Mouse (Mus musculus) C2C12 (cell line): ENCODE data around the gene Sult2b1.

Experiments
- CEBPB ChIP-seq: IDR thresholded peaks from one replicate; pipeline ENCODE4 v1.6.1; 2011; ENCODE audit warnings: low read depth, mild to moderate bottlenecking, control low read depth, moderate library complexity
- CTCF ChIP-seq: IDR thresholded peaks from one replicate; pipeline ENCODE4 v1.5.1; 2011; ENCODE audit not compliant: control insufficient read depth, insufficient read depth, insufficient read length
- FOSL1 ChIP-seq: IDR thresholded peaks from one replicate; pipeline ENCODE4 v1.8.0; 2011; ENCODE audit warnings: mild to moderate bottlenecking, low read length; ENCODE audit not compliant: poor library complexity, insufficient read depth, severe bottlenecking
- MAX ChIP-seq: IDR thresholded peaks from one replicate; pipeline ENCODE4 v1.6.1; 2011; ENCODE audit warnings: mild to moderate bottlenecking, control low read depth
- MYOD1 ChIP-seq: IDR thresholded peaks from one replicate; pipeline ENCODE4 v1.6.1; 2011; ENCODE audit warnings: low read depth; ENCODE audit not compliant: control insufficient read depth, insufficient read length
- MYOG ChIP-seq: IDR thresholded peaks from one replicate; pipeline ENCODE4 v1.6.1; 2011; ENCODE audit not compliant: control insufficient read depth, insufficient read length; ENCODE audit errors: extremely low read depth
- USF1 ChIP-seq: IDR thresholded peaks from one replicate; pipeline ENCODE4 v1.6.1; 2011; ENCODE audit warnings: low read depth, mild to moderate bottlenecking, control low read depth, moderate library complexity

DNA sequence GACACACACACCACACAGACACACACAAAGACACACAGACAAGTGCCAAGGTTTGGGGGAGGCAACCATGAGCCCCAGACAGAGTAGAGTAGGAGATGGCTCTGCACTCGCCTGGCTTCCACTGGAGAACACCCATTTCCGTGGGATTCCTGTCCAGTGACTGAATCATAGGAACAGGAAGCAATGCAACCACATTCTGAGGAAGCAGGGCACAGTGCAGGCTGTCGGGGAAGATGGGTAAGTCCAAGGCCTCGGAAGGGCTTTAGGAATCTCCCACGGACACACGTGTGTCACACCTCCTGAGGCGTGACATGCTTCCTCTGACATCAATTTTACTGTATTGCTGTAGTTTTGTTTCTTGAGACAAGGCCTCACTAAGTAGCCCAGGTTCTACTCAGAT lies 36.4 kb downstream of the Sult2b1 start:
- no peak for TF ChIP-seq CTCF
- TF ChIP-seq MYOD1: no peak
- TF ChIP-seq MAX: no peak
- TF ChIP-seq USF1: no peak
- no peak for TF ChIP-seq MYOG
- TF ChIP-seq FOSL1: no peak
- TF ChIP-seq CEBPB: no peak
